Mouse (Mus musculus): ENCODE measurements around the gene Prr3.
"Not testable (repeated sequence)": the region's sequence is repeated elsewhere in the genome, so short reads cannot be mapped to it uniquely, and the experiment has no call there.

Gene Prr3

DNA sequence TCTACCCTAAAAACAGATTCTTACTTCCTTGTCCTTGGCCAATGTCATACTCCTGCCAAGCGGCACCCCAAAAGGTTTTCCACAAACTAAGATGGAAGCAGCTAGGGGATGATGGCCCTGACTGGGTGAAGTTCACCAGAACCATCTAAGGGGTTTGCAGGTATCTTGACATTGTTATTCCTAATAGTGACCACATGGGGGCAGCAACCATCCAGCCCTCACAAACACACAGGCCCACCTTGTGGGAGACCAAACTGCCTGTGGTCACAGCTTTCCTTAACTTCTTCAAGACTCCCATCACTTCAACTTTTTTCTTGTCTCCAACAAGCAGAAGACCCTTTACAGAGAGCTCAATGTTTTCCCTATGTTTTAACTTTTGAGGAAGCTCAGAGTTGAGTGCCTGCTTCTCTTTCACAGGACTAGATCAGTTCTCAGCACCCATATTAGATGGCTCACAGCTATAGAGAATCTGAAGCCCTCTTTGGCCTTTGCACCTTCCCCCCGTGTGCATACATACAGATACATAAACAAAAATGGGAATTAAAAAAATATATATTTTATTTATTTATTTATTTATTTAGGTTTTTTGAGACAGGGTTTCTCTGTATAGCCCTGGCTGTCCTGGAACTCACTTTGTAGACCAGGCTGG lies 42.2 kb downstream of the Prr3 start:
- DNase-seq (ENCODE audit: low spot score in 2 of 2): no peak

- not testable (repeated sequence) for DNase-seq (ENCODE audit: low spot score in 2 of 2)
Observed at GRCm38 (mm10) chr17:35935763-35936162, 44.3 kb downstream of the Prr3 start.

GRCm38 (mm10) chr17:35932608-35933007 lies 47.4 kb downstream of the Prr3 start:
- no peak for DNase-seq (ENCODE audit: low spot score in 2 of 2)

DNA sequence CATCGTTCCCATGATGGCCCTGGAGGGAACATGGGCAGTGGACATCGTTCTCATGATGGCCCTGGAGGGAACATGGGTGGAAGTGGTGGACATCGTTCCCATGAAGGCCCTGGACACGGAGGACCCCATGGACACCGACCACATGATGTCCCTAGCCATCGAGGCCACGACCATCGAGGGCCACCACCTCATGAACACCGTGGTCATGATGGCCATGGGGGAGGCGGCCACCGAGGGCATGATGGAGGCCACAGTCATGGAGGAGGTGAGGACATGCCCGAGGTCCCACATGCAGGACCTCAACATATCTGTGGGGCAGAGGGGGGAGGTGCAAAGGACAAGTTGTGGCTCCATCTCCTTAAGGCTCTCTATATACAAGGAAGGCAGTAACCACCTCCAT lies 49.4 kb downstream of the Prr3 start:
- DNase-seq (ENCODE audit: low spot score in 2 of 2): no peak

DNA sequence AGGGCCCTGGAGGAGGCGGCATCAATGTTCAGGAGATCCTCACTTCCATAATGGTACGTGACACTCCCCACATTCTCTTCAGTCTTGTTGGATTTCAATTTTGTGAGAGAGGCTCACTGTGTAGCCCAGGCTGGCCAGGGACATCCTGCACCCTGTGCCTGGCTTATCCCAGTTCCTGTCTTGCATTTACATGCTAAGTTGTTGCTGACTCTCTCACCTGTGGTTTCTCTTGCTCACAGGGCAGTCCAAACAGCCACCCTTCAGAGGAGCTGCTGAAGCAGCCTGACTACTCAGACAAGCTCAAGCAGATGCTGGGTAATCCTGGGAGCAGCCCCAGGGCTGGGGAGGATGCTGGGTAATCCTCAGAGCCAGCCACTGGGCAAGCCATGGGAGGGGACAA lies 50.5 kb downstream of the Prr3 start:
- no peak for DNase-seq (ENCODE audit: low spot score in 2 of 2)

DNA sequence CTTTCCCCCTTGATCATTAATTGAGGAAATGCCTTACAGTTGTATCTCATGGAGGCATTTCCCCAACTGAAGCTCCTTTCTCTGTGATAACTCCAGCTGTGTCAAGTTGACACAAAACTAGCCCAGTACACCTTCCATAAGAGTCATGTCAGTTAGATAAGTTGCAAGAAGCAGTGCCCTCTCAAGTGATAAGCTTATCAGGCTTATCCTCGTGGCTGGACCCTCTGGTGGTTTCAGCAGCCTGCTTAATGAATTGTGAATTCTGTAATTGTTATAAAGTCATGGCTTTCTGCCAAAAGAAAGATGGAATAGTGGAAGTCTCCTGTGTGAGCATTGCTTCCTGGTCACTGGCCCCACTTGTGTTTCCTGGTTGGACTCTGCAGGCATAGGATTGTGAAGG lies 52.6 kb downstream of the Prr3 start:
- no peak for DNase-seq (ENCODE audit: low spot score in 2 of 2)

DNA sequence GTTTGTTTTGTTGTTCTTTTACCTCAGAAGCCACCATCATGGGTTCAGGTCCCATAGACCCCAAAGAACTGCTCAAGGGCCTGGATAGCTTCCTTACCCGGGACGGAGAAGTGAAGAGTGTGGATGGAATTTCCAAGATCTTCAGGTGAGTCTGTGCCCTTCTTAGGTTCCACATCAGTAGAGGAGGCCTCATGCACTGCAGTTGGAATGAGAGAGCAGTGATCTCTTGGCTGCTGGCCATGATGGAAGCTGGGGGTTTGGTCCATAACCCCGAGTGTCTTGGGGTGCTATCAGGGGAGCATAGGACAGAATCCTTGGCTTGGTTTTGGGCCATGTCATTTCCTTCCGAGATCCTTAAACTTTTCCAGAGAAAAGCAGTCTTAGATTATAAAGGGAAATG lies 56.8 kb downstream of the Prr3 start:
- DNase-seq (ENCODE audit: low spot score in 2 of 2): no peak

- no peak for DNase-seq (ENCODE audit: low spot score in 2 of 2)
Observed at GRCm38 (mm10) chr17:35922566-35922965, 57.5 kb downstream of the Prr3 start.

Data from frontal cortex, postnatal 25 days (tissue).